Mouse (Mus musculus): ENCODE results near the gene Ap1g2. TPM values are rescaled to one million over a fixed set of nuclear protein-coding genes. Genes with fewer than 3 reads are reported as not detected.

Gene Ap1g2
- 161 TPM for polyA plus RNA-seq (2017; shearing (Covaris generic))

GRCm38 (mm10) chr14:55105836-55106809 lies at the start of gene Ap1g2:
Gene Ap1g2 (minus strand): TSS chr14:55106593.

GRCm38 (mm10) chr14:55116425-55117200 lies 10.2 kb upstream of the Ap1g2 start, which contains the start of gene Jph4:
Gene Jph4 (minus strand): TSS chr14:55116935.

GRCm38 (mm10) chr14:55094704-55095231 lies 11.6 kb downstream of the Ap1g2 start, which contains the start of gene Thtpa:
Gene Thtpa (plus strand): TSS chr14:55094784.

GRCm38 (mm10) chr14:55092011-55092577 lies 14.3 kb downstream of the Ap1g2 start, which contains the start of gene Zfhx2:
Gene Zfhx2 (minus strand): TSS chr14:55092324.

Other genes with a start within 250 kb of the Ap1g2 start
- 11.9 TPM for gene Homez, start 235.6 kb downstream of the Ap1g2 start, polyA plus RNA-seq (2017; shearing (Covaris generic))
- gene Ppp1r3e, start 229.0 kb downstream of the Ap1g2 start, polyA plus RNA-seq (2017; shearing (Covaris generic)) = 1.3 TPM
- 0.34 TPM for gene Bcl2l2, start 223.2 kb downstream of the Ap1g2 start, polyA plus RNA-seq (2017; shearing (Covaris generic))
- not detected for gene Gm20521, start 223.2 kb downstream of the Ap1g2 start, polyA plus RNA-seq (2017; shearing (Covaris generic))
- gene Pabpn1, start 214.1 kb downstream of the Ap1g2 start, polyA plus RNA-seq (2017; shearing (Covaris generic)) = 243 TPM
- gene Slc22a17, start 193.5 kb downstream of the Ap1g2 start, polyA plus RNA-seq (2017; shearing (Covaris generic)) = 6.7 TPM
- gene Efs, start 180.5 kb downstream of the Ap1g2 start, polyA plus RNA-seq (2017; shearing (Covaris generic)) = not detected
- gene Il25, start 173.9 kb downstream of the Ap1g2 start, polyA plus RNA-seq (2017; shearing (Covaris generic)) = not detected
- 0.29 TPM for gene Cmtm5, start 170.3 kb downstream of the Ap1g2 start, polyA plus RNA-seq (2017; shearing (Covaris generic))
- not detected for gene Myh6, start 139.7 kb downstream of the Ap1g2 start, polyA plus RNA-seq (2017; shearing (Covaris generic))
- not detected for gene Gm17428, start 129.7 kb downstream of the Ap1g2 start, polyA plus RNA-seq (2017; shearing (Covaris generic))
- gene Myh7, start 112.0 kb downstream of the Ap1g2 start, polyA plus RNA-seq (2017; shearing (Covaris generic)) = not detected
- gene Ngdn, start 91.1 kb downstream of the Ap1g2 start, polyA plus RNA-seq (2017; shearing (Covaris generic)) = 130 TPM
- gene Zfhx2, start 14.3 kb downstream of the Ap1g2 start, polyA plus RNA-seq (2017; shearing (Covaris generic)) = 7.6 TPM
- gene Thtpa, start 11.8 kb downstream of the Ap1g2 start, polyA plus RNA-seq (2017; shearing (Covaris generic)) = 13.9 TPM
- gene Jph4, start 10.3 kb upstream of the Ap1g2 start, polyA plus RNA-seq (2017; shearing (Covaris generic)) = 0.06 TPM
- gene Dhrs2, start 115.4 kb upstream of the Ap1g2 start, polyA plus RNA-seq (2017; shearing (Covaris generic)) = not detected